Mouse (Mus musculus) gastrocnemius, postnatal 25 days (tissue): ENCODE data around the gene Evl. TPM values are rescaled to one million over a fixed set of nuclear protein-coding genes. Genes with fewer than 3 reads are reported as not detected.

Experiments
- DNase-seq: peaks from one replicate; pipeline ENCODE4 v3.0.0; 2022
- total RNA-seq, 2 experiments: library from RNA; stranded (reverse); gene quantifications; 1 replicate in 1 of 2; 2 replicates in 1 of 2; pipeline ENCODE4 v1.2.3; 2021

Evl gene
- total RNA-seq, 2 experiments from 2014 or later, result 15.0 to 16.4 TPM

DNA sequence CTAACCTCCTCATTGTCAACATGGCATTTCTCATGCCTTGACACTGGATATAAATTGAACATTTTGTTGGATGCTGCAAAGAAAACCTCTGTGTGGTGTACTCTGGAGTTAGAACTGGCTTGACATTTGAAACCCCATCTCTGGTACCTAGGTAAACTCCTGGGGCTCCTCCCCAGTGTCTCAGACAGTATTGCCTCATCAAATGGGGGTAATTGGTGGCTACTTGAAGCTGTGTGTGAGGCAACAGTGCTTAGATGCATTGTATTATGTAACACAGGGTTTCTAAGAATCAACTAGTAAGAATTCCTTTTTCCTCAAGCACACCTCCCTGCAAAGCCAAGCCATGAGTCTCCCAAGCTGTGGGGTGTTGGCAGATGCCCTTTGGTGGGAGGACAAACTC is 93.3 kb downstream of the Evl start:
- DNase-seq, result no peak

DNA sequence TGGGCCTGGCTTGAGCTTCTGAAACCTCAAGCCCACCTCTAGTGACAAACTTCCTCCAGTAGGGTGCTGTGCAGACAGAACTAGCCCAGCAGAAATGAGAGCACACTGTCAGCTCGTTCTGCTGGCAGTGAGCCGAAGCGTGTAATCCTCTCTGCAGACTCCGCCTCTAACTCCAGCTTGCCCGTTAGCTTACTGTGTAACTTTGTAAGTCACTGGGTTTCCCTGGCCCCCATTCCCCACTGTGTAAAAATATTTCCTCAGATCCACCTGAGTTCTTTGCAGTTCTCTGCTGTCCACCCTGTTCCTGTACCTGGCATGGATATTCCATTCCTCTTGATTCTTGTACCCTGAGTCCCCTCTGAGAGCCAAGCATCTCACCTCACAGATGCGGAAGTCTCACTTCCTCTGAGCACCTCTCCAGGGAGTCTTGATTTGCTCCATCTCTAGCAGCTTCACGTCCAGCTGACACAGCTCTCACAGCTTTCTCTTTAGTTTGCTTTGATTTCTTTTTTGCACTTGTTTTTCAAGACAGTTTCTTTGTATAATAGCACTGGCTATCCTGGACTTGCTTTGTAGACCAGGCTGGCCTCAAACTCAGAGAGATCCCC is 96.6 kb downstream of the Evl start:
- DNase-seq, result peak; percentile 59

- no peak for DNase-seq
These were observed 99.1 kb downstream of the Evl start for GRCm38 (mm10) chr12:108653358-108654335.

DNA sequence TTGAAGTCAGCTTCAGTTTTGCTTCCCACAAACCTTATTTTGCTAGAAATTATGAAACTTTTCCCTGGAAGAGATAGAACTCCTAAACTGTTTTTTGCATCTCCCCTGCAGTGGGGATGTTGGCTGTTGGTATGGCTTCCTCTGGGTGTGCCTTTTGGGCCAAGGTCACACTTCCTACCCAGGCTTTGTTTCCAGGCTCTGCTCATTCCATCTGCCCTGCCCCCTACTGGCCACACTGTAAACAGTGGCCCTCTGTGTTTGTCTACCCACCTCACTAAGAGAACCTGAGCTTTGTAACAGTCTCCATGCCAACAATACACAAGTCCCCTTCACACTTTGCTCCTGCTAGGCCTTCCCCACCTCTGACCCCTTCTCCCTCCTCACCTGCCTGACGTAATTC is 102.8 kb downstream of the Evl start:
- DNase-seq, result no peak

DNA sequence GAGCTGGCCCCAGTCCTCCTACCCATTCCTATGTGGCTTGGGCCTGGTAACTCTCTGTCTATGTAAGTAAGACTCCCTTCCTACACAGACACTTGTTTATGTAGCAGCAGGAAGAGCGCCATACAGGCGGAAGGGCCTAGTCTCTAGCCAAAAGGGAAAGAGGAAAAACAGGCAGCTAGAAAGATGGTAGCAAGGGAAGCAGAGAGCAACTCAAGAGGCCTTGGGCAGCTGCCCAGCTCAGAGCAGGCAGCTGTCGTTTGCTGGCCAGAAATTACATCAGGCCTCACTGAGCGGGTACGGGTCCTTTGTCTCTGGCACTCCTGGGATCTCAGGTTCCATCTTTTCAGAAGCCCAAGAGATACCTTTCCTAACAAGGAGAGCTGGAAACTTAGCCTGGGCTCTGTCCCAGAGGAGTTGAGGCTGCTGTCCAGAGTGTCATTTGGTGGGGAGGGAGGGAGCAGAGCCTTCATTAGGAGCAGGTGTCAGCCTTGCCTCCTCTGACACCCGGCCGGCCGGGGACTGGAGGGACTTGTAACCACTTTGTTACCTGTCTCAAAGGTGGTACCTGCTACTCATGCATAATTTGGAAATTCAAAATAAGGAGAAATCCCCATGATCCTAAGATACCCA is 114.2 kb downstream of the Evl start:
- DNase-seq, result peak; percentile 50

DNA sequence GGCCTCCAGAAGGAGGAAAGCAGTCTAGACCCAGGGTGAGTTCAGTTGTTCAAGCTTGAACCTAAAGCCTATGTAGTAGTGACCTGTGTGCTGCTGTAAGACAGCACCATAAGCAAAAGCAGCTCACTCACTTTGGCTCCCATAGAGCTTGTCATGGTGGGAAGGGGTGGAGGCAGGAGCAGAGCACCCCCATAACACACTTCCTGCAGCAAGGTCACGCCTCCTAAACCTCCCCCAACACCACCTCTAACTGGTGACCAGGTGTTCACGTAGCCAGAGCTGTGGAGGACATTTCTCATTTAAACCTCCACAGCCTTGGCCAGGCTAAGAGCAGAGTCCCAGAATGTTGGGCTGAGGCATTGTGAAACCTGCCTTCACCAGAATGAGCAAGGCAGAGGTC is 117.0 kb downstream of the Evl start:
- no peak for DNase-seq

GRCm38 (mm10) chr12:108672908-108673307 is 118.4 kb downstream of the Evl start:
- DNase-seq, result no peak

- no peak for DNase-seq
These were observed 119.0 kb downstream of the Evl start for GRCm38 (mm10) chr12:108673546-108673945.

GRCm38 (mm10) chr12:108674502-108674901 is 120.0 kb downstream of the Evl start:
- peak; percentile 58 for DNase-seq

- no peak for DNase-seq
These were observed 120.4 kb downstream of the Evl start for GRCm38 (mm10) chr12:108674916-108675315.

GRCm38 (mm10) chr12:108675614-108676401 is 121.3 kb downstream of the Evl start:
- no peak for DNase-seq

- DNase-seq, result no peak
These were observed 122.6 kb downstream of the Evl start for GRCm38 (mm10) chr12:108677116-108677515.

GRCm38 (mm10) chr12:108678366-108678765 is 123.8 kb downstream of the Evl start:
- no peak for DNase-seq

DNA sequence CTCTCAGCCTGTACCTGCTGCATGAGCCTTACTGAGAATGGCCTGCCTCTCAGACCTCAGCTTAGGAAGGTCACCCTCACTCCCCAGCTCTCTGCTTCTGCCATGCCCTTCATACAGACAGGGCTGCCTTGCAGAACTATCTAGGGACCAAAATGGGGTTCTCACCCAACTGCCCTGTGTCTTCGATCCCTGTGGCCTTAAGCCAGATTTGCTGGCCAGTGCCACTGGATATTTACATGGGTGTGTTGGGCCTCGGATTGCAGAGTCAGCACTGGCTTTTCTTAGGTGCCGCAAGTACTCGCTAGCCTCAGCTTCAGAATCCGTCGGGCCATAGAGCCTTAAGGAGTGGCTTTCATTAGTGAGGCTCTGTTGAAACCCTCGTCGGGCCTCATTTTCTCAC is 126.3 kb downstream of the Evl start:
- no peak for DNase-seq

DNA sequence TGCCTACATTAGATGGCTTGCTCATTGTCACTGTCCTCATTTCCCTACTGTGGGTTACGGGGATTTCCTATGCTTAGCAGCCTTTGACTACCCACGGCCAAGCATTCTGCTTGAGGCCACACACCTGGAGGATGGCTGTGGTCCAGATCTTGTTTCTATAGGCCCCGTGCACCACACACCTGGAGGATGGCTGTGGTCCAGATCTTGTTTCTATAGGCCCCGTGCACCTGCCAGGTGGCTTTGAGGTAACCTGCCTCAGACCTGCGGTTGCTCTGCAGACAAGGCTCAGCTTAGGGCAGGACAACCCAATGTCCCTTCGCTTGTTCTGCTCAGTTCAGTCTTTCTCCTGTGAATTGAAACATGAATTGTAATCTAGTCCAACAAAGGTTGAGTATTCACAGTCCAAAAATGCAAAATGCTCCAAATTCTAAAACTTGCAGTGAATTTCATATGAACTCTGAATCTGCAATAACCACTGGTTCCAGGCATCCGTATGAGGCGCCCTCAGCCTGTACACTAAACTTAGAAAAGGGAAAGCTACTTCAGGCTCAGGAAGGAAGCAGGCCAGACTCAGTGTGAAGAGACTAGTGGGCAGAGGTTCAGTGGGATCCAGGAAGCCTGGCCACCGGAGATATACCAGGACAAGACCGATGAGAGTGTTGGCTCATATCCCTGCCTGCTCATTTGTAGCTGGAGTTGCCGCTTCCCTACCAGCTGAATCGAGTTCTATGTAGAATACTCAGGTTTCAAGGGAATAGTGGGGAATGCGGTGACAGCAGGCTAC is 127.9 kb downstream of the Evl start:
- DNase-seq, result no peak

GRCm38 (mm10) chr12:108686463-108686862 is 131.9 kb downstream of the Evl start:
- no peak for DNase-seq

- DNase-seq, result no peak
These were observed 132.4 kb downstream of the Evl start for GRCm38 (mm10) chr12:108686926-108687325.

- DNase-seq, result no peak
These were observed 134.6 kb downstream of the Evl start for GRCm38 (mm10) chr12:108689167-108689566.

DNA sequence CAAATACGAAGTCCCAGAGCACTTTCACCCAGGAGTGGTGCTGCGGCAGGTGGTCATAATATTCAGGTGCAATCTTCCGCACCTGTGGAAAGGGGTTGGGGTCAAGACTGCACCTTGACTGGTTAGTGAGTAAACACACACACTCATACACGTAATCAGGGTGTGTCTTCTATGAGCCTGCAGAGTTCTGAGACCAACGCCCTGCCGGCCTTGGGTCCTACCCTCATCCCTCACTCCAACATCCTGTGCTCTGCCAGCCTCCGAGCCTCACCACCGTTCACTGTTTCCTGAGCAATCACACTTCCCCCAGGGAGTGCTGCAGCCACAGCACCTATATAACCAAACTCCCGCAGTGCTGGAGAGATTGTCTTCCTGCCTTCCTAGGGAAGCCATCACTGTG is 136.0 kb downstream of the Evl start:
- DNase-seq, result no peak

- DNase-seq, result no peak
These were observed 139.1 kb downstream of the Evl start for GRCm38 (mm10) chr12:108693592-108693991.

GRCm38 (mm10) chr12:108694223-108694622 is 139.7 kb downstream of the Evl start:
- DNase-seq, result no peak
